Mouse (Mus musculus) urinary bladder, adult 18-20 months (tissue): ENCODE measurements around the gene Nyap1.

Experiments
- DNase-seq, 2 experiments: peaks; one replicate each; pipeline ENCODE4 v3.0.0; 2022; ENCODE audit warnings: low spot score in 2 of 2, mixed read lengths in 2 of 2

The Nyap1 gene

GRCm38 (mm10) chr5:137699080-137699479 lies 42.3 kb downstream of the Nyap1 start:
- no peak for DNase-seq

DNA sequence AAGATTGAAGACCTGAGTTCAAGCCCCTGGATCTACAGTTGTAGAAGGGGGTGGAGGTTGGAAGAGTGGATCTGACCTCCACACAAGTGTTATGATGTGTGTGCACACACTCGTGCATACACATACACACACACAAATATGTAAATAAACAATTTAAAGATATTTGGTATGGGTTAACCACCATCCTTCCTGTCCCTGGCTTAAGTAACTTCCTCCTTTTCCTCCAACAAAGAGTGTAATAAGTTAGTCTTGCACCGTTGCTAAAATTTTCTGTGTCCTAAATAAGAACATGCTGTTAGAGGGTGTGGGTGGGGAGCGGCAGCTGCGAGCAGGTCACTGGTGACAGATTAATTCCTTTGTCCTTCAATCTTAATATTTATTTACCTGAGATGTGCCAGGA lies 45.5 kb downstream of the Nyap1 start:
- DNase-seq, result no peak

DNA sequence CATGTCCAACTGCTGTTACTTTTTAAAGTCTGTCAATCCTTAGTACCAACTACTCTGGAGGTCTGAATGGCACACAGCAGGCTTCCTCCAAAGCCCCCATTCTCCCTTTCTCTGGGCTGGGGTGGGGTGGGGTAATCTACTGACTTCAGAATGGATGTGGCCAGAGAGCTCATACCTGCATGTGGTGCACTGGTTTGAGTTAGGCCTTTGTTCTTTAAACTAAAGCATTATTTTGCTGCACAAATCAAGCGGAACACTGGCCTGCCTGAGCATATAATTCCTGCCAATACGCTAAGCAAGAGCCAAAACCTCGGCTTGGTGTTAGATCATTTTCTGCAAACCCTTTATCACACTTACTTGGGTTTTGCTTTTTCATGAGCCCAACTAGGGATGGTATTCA lies 46.6 kb downstream of the Nyap1 start:
- DNase-seq, result no peak

- no peak for DNase-seq
These were observed 49.5 kb downstream of the Nyap1 start for GRCm38 (mm10) chr5:137691881-137692280.

DNA sequence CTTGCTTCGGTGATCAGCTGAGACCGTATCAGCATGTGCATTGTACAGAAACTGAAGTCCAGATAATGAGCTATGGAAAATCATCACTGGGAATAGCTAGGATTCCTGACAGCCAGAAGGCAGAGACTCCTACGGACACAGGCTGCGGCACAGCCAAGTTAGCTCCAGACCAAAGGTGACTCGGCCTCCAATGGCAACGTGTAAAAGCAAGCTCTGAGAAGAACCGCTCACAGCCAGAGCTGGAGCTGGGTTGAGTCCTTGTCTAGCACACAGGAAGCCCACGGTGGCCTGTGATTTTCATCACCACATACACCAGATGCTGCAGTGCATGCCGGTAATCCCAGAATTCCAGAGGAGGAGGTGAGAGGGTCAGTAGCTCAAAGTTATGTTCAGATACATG lies 50.9 kb downstream of the Nyap1 start:
- no peak for DNase-seq

- no peak for DNase-seq
These were observed 51.4 kb downstream of the Nyap1 start for GRCm38 (mm10) chr5:137689974-137690373.

GRCm38 (mm10) chr5:137686127-137686790 lies 55.1 kb downstream of the Nyap1 start:
- no peak for DNase-seq

GRCm38 (mm10) chr5:137685653-137686052 lies 55.8 kb downstream of the Nyap1 start:
- no peak for DNase-seq

GRCm38 (mm10) chr5:137684294-137685123 lies 56.9 kb downstream of the Nyap1 start, which contains the start of gene Agfg2:
TSS of gene Agfg2 (minus strand) at chr5:137684726.
- DNase-seq, result peak; percentile 87 to 98

DNA sequence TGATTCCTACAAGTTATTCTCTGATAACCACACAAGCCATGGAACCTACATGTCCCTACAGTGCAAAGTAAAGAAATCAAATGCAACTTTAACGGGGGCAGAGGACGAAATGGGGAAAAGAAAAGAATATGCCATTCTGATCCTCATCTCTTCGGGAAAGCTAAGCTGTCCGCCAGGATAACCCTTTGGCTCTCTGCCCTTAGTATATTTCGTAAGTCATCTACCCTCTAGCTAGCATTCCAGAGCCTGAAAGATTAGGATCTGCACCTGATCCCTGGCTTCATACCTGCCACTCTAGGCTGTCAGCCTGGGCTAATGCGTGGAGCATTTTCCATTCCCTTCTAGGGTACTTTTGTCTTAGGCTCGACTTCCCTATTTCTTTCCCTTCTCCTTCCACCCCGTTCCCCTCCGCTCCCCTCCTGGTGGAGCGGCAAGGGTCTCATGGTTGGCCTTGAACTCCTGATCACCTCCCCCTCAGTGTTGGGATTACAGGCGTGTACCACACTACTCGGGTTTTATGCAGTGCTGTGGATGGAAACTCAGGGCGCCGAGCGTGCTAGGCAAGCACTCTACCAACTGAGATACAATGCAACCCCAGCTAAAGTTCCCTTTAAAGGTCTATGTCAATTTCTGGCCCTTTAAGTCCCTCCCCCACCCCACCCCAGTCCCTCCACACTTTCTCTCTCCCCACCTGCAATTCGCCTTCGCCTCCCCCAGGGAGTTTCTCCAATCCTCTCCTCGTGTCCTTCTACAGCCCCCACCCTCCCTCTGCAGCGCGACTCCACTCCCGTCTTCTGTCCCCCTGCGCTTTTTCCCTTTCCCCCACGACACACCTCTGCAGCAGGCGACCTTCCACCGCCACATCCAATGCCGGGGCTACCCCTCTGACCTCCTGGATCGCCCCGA lies 57.8 kb downstream of the Nyap1 start:
- DNase-seq, result no peak

GRCm38 (mm10) chr5:137682526-137682925 lies 58.9 kb downstream of the Nyap1 start:
- DNase-seq, result no peak
